Mouse (Mus musculus): ENCODE measurements at regions not wholly inside any gene's neighbourhood (a gene's known extent, or its start where the extent isn't known, plus 50 kb on each side); places are given as distances from the start of the nearest gene placed in this dataset.

- Histone ChIP-seq H3K9me3 (replicated peaks; ENCODE audit: insufficient read depth, low read length) (no peaks in the 10 kb centered on the region), H3K79me2 (ENCODE audit: control insufficient read depth, insufficient read depth, low read length, poor library complexity) (no peaks in the 10 kb centered on the region), H3K36me3 (ENCODE audit: control insufficient read depth in 1 of 2, insufficient read depth in 2 of 2, low read length in 2 of 2) (no peaks in the 10 kb centered on the region), H3K9ac (ENCODE audit: control insufficient read depth, low read depth, low read length, poor library complexity, severe bottlenecking) (no peak overlapping the region), H3K27ac (ENCODE audit: control insufficient read depth, low read depth, low read length) (no peak overlapping the region), H3K27me3 (ENCODE audit: control insufficient read depth in 1 of 2, insufficient read depth in 2 of 2, low read length in 2 of 2) (no peaks in the 10 kb centered on the region), H3K4me1 (ENCODE audit: control insufficient read depth in 1 of 2, insufficient read depth in 2 of 2, low read length in 2 of 2) (no peaks in the 10 kb centered on the region), H3K4me3 (ENCODE audit: control insufficient read depth in 1 of 2, insufficient read depth in 1 of 2, low read depth in 2 of 2, low read length in 2 of 2) (no peak overlapping the region)
- DNase-seq (ENCODE audit: low read depth, low spot score), result no peak
- TF ChIP-seq TCF12 (IDR thresholded peaks at IDR 0.05; ENCODE audit: low read depth, low read length) (no peak), ZMIZ1 (IDR thresholded peaks at IDR 0.05; ENCODE audit: low read depth, low read length) (no peak), CHD2 (IDR thresholded peaks at IDR 0.05; ENCODE audit: low read length) (no peak), ZC3H11A (IDR thresholded peaks at IDR 0.05; ENCODE audit: low read depth, low read length) (no peak), E2F4 (IDR thresholded peaks at IDR 0.05; ENCODE audit: borderline replicate concordance, low read depth, low read length) (no peak), RCOR1 (IDR thresholded peaks at IDR 0.05; ENCODE audit: low read depth, low read length) (no peak), TAL1 (IDR thresholded peaks at IDR 0.05; ENCODE audit: low read length) (no peak), EP300 (IDR thresholded peaks at IDR 0.05; ENCODE audit: low read depth in 1 of 2, low read length in 2 of 2) (no peak), ETS1 (IDR thresholded peaks at IDR 0.05; ENCODE audit: low read depth, low read length) (no peak), SMC3 (IDR thresholded peaks at IDR 0.05; ENCODE audit: low read depth, low read length) (no peak), MAFK (IDR thresholded peaks at IDR 0.05; ENCODE audit: borderline replicate concordance, low read depth, low read length) (no peak), USF2 (IDR thresholded peaks at IDR 0.05; ENCODE audit: borderline replicate concordance in 1 of 2, insufficient read depth in 1 of 2, low read depth in 1 of 2, low read length in 2 of 2) (no peak), ELF1 (IDR thresholded peaks at IDR 0.05; ENCODE audit: low read depth, low read length) (no peak), NELFE (IDR thresholded peaks at IDR 0.05; ENCODE audit: low read depth, low read length) (no peak), MYC (IDR thresholded peaks at IDR 0.05; ENCODE audit: low read depth, low read length) (no peak), NRF1 (IDR thresholded peaks at IDR 0.05; ENCODE audit: insufficient read depth, low read depth, low read length, poor library complexity, severe bottlenecking) (no peak), TBP (IDR thresholded peaks at IDR 0.05; ENCODE audit: low read depth, low read length) (no peak), GABPA (IDR thresholded peaks at IDR 0.05; ENCODE audit: low read depth, low read length) (no peak)
Observed at GRCm38 (mm10) chr1:42033786-42034185, 661.8 kb upstream of the Pou3f3 start.

DNA sequence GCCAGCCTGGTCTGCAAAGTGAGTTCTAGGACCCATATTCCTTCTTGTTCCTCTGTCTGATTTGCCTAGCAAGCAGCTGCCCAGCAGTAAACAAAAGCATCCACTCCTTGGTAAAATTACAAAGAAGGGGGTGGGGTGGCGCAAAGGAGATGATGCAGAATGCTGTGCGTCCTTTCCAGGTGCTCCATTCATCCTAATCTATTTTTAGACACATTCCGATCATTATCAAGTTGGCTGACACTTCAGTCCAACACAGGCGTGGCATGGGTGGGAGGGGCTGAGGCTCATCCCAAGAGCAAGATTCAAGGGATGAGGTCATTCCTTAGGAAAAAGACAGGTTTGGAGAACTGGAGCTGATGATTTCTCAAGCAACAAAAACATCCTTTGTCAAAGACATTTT is 660.2 kb upstream of the Pou3f3 start:
- Histone ChIP-seq H3K27ac (ENCODE audit: control insufficient read depth, low read depth, low read length) (no peak overlapping the region), H3K9ac (ENCODE audit: control insufficient read depth, low read depth, low read length, poor library complexity, severe bottlenecking) (no peak overlapping the region), H3K27me3 (ENCODE audit: control insufficient read depth in 1 of 2, insufficient read depth in 2 of 2, low read length in 2 of 2) (no peaks in the 10 kb centered on the region), H3K4me3 (ENCODE audit: control insufficient read depth in 1 of 2, insufficient read depth in 1 of 2, low read depth in 2 of 2, low read length in 2 of 2) (no peak overlapping the region), H3K4me1 (ENCODE audit: control insufficient read depth in 1 of 2, insufficient read depth in 2 of 2, low read length in 2 of 2) (no peaks in the 10 kb centered on the region), H3K79me2 (ENCODE audit: control insufficient read depth, insufficient read depth, low read length, poor library complexity) (no peaks in the 10 kb centered on the region), H3K36me3 (ENCODE audit: control insufficient read depth in 1 of 2, insufficient read depth in 2 of 2, low read length in 2 of 2) (no peaks in the 10 kb centered on the region), H3K9me3 (replicated peaks; ENCODE audit: insufficient read depth, low read length) (no peaks in the 10 kb centered on the region)
- TF ChIP-seq SIN3A (IDR thresholded peaks at IDR 0.05; ENCODE audit: low read length), result no peak
- TF ChIP-seq ZNF384 (IDR thresholded peaks at IDR 0.05; ENCODE audit: low read depth, low read length), result no peak
- no peak for TF ChIP-seq MAFK (IDR thresholded peaks at IDR 0.05; ENCODE audit: borderline replicate concordance, low read depth, low read length)
- no peak for TF ChIP-seq MEF2A (IDR thresholded peaks at IDR 0.05; ENCODE audit: extremely low read depth, insufficient replicate concordance, low read depth, low read length, poor library complexity, severe bottlenecking)
- no peak for TF ChIP-seq UBTF (IDR thresholded peaks at IDR 0.05; ENCODE audit: borderline replicate concordance, insufficient read depth, low read depth, low read length)
- TF ChIP-seq POLR2A (IDR thresholded peaks at IDR 0.05; ENCODE audit: control insufficient read depth in 1 of 2, insufficient read depth in 1 of 2, low read depth in 1 of 2, low read length in 2 of 2, poor library complexity in 1 of 2), result no peak
- TF ChIP-seq ZKSCAN1 (IDR thresholded peaks at IDR 0.05; ENCODE audit: low read depth, low read length), result no peak
- DNase-seq (ENCODE audit: low read depth, low spot score), result no peak

Measured in MEL (cell line).